Mouse (Mus musculus): Measurements from ENCODE around the gene Slc13a2.

DNA sequence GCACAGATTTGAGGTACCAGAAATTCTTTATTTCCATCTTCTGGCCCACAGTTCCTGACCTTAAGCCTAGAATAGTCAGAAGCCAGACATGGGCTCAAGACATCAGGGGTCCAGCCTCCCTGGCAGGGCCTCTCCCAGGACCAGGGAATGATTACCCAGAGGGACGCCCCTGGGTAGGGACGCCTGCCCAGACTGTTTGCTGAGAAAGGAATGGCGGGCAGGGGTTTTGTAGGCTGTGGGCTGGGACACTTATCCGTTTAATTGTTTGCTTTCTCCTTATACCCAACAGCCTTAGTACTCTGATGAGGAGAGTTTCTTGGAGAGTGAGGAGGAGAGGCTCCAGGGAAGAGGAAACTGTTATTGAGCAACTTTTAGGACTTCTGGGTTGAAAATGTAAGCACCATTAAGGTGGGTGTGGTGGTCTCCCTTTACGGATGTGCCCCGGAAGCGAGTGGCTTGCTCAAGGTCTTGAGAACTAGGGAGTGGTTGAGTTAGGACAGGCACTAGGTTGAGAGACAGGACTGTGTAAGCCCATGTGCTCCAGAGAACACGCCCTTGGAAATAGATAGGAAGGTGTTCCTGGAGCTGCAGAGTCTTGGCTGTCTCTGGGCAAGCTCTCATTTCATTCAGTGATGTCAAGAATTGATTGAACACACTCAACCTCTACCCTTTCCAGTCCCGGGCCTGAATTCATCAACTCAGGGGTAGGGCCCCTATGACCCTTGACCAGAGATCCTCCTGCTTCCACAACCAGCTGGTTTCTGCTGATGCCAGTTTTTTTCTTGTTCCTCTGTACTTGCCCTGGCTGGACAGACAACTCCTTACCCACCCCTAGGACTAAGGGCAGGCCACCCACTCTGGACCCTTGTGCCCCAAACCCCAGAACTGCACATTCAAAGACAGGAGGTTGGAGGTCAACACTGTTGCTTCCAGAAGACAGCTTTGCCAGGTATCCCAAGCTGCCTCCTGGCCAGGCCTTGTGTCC, 13.5 kb downstream of the Slc13a2 start:
- TF ChIP-seq CTCF (conservative IDR thresholded peaks at IDR 0.05; ENCODE audit: insufficient read depth, insufficient read length, low read depth, low read length) (no peak), POLR2A (IDR thresholded peaks at IDR 0.05; ENCODE audit: low read depth, low read length) (no peak)
